Mouse (Mus musculus) hindbrain, embryonic 16.5 days (tissue): ENCODE data around the gene Kcnt2. TPM values are rescaled to one million over a fixed set of nuclear protein-coding genes. Genes with fewer than 3 reads are reported as not detected.

Experiments
- ATAC-seq: fragments of 200-750 bp; cut with Nextera tagmentation; 2 replicates; pipeline ENCODE4 v1.8.0; 2017; ENCODE audit warnings: moderate TSS enrichment, moderate library complexity
- H3K27ac ChIP-seq: fragments of 300-500 bp; sonication (generic); 2 replicates; pipeline ENCODE4 v1.5.1; 2014; ENCODE audit warnings: low read depth, mild to moderate bottlenecking, control low read depth, low read length, moderate library complexity
- H3K27me3 ChIP-seq: fragments of 300-500 bp; sonication (generic); replicated peaks from 2 replicates; pipeline ENCODE4 v1.6.1; 2014; ENCODE audit warnings: low read length; ENCODE audit not compliant: control insufficient read depth, insufficient read depth
- H3K36me3 ChIP-seq: fragments of 300-500 bp; sonication (generic); 2 replicates; pipeline ENCODE4 v1.6.1; 2014; ENCODE audit warnings: mild to moderate bottlenecking, low read length, moderate library complexity, mixed read lengths; ENCODE audit not compliant: control insufficient read depth, insufficient read depth
- H3K4me1 ChIP-seq: fragments of 300-500 bp; sonication (generic); 2 replicates; pipeline ENCODE4 v1.6.1; 2014; ENCODE audit warnings: low read depth, low read length; ENCODE audit not compliant: control insufficient read depth, insufficient read depth
- H3K4me2 ChIP-seq: fragments of 300-500 bp; sonication (generic); 2 replicates; pipeline ENCODE4 v1.6.1; 2014; ENCODE audit warnings: mild to moderate bottlenecking, low read length, control low read depth, moderate library complexity
- H3K4me3 ChIP-seq: fragments of 300-500 bp; sonication (generic); 2 replicates; pipeline ENCODE4 v1.5.1; 2014; ENCODE audit warnings: mild to moderate bottlenecking, low read length, control low read depth, moderate library complexity
- H3K9ac ChIP-seq: fragments of 300-500 bp; sonication (generic); 2 replicates; pipeline ENCODE4 v1.6.1; 2014; ENCODE audit warnings: low read depth, mild to moderate bottlenecking, control low read depth, low read length, moderate library complexity
- H3K9me3 ChIP-seq: fragments of 300-500 bp; sonication (generic); 2 replicates; pipeline ENCODE4 v1.6.1; 2014; ENCODE audit warnings: mild to moderate bottlenecking, low read length, moderate library complexity; ENCODE audit not compliant: control insufficient read depth
- WGBS: fragments of 180-500 bp; shearing (Covaris S2); extraction: QIAGEN DNeasy Blood & Tissue Kit; methylation state at CpG from one replicate; pipeline ENCODE4 v1.1.7; 2014; 5-methylcytosine and 5-hydroxymethylcytosine counted together
- polyA plus RNA-seq: library from polyadenylated mRNA; unstranded; fragments of >200 nt; fragmentation: Nextera tagmentation; extraction: Ambion mirVana; gene quantifications from 2 replicates; pipeline ENCODE4 v1.2.1, GENCODE M21; 2015

The Kcnt2 gene
- polyA plus RNA-seq = 3.1 TPM in 2 replicates

DNA sequence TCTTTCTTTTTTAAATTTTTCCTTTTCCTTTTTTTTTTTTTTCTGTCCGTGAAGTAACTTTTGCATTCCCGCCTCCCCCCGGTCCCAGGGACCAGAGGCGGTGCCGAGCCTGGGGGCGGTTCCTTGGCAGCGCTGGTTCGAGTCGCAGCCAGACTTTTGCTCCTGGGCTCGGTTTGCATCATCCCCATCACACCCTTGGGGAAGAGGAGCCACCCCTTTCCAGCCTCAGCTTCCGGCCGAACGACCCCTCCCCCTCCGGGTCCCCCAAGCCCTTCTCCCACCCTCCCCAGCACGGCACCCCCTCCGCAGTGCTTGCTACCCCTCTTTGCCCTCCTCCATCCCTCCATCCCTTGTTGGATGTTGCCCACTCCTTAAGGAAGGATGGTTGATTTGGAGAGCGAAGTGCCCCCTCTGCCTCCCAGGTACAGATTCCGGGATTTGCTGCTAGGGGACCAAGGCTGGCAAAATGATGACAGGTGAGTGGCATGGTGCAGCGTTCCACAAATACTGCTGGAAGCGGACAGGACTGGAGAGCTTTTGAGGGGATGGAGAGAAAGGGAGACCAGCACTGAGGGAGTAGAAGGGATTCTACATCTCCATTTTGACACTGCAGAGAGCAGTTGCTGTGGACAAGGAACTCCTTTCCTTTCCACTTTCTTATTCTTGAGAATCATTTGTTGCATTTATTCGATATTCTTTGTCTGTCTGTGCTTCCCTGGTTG, at the start of gene Kcnt2:
TSS of gene Kcnt2 (plus strand) at position 283 of the 722 bp plus-strand sequence.
- ATAC-seq = peak; percentile 85

DNA sequence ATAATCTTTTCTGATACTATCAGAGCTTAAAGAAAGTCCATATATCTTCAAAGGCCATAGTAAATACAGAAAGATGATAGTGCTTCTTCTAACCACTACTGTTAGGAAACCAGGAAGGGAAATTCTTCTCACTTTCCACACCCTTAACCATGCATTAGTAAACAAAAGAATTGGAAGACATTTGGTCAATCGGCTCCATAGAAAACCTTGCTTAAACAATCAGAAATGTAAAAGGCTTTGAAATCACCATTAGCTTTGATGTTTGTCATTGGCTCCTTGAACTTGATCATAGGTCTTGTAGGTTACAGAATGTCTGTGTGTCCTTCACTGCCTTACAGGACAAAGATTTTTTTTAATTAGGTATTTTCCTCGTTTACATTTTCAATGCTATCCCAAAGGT, 40.6 kb upstream of the Kcnt2 start:
- WGBS = 74% methylated on average over 2 of the region's 2 CpGs
- Histone ChIP-seq H3K9ac (no peak overlapping the region), H3K9me3 (no peaks in the 10 kb centered on the region), H3K4me2 (no peak overlapping the region), H3K36me3 (no peaks in the 10 kb centered on the region), H3K27me3 (no peaks in the 10 kb centered on the region), H3K27ac (no peak overlapping the region), H3K4me3 (no peak overlapping the region), H3K4me1 (no peaks in the 10 kb centered on the region)
- ATAC-seq = no peak

More for the DNA sequence above, at the start of gene Kcnt2:
- H3K27ac ChIP-seq = peak within 1 kb of the TSS; percentile 36; the same call in 1 of the 2 replicates
- H3K4me2 ChIP-seq = peak within 1 kb of the TSS; percentile 76
- no peaks in the 10 kb centered on the region for H3K36me3 ChIP-seq
- H3K4me1 ChIP-seq = no peaks in the 10 kb centered on the region
- H3K4me3 ChIP-seq = peak within 1 kb of the TSS; percentile 56
- H3K9ac ChIP-seq = peak within 1 kb of the TSS; percentile 77
- no peaks in the 10 kb centered on the region for H3K9me3 ChIP-seq
- WGBS = 1% methylated on average over 21 of the region's 21 CpGs
- H3K27me3 ChIP-seq = no peaks in the 10 kb centered on the region

DNA sequence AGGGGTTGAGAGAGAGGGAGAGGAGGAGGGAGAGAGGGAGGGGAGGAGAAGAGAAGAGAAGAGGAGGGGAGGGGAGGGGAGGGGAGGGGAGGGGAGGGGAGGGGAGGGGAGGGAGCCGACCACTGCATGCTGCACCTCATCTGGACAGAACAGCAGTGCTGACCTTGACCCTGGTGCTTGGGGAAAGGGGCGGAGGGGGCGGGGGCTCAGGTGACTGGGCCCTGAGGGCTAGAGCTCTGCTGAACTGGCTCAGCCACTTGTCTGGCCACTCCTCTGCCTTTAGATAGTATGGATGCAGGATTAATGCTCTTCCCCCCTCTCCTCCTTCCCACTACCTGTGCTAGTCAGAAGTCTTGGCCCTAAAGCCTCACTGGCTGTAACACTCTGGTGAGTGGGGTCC, 20.7 kb upstream of the Kcnt2 start:
- Histone ChIP-seq H3K9ac (no peak overlapping the region), H3K4me2 (no peak overlapping the region), H3K36me3 (no peaks in the 10 kb centered on the region), H3K4me3 (no peak overlapping the region), H3K27ac (no peak overlapping the region), H3K27me3 (no peaks in the 10 kb centered on the region), H3K9me3 (no peaks in the 10 kb centered on the region), H3K4me1 (no peaks in the 10 kb centered on the region)
- WGBS = no CpG with 5 or more reads among the region's 3 CpGs
- ATAC-seq = no peak

DNA sequence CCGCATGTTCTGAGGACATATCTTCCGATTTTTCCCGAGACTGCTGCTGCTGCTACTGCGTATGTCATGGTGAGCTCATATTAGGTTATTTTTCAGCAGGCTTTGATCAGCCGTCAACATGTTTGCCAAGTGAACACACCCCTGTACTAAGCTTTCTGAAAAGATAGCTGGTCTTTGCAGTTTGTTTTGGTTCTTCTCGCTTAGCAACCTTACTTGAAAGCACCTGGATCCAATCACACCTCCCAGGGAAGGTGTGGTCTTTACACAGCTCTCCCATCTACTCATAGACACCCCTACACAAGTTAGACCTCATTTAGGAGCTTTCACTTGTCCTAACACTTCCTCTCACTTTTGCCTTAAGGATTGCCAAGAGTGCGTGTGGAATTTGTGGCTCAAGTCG, 19.3 kb upstream of the Kcnt2 start:
- Histone ChIP-seq H3K9ac (no peak overlapping the region), H3K4me1 (no peaks in the 10 kb centered on the region), H3K9me3 (no peaks in the 10 kb centered on the region), H3K4me3 (no peak overlapping the region), H3K36me3 (no peaks in the 10 kb centered on the region), H3K27ac (no peak overlapping the region), H3K4me2 (no peak overlapping the region), H3K27me3 (no peaks in the 10 kb centered on the region)
- ATAC-seq = no peak
- WGBS = 85% methylated on average over 8 of the region's 8 CpGs

DNA sequence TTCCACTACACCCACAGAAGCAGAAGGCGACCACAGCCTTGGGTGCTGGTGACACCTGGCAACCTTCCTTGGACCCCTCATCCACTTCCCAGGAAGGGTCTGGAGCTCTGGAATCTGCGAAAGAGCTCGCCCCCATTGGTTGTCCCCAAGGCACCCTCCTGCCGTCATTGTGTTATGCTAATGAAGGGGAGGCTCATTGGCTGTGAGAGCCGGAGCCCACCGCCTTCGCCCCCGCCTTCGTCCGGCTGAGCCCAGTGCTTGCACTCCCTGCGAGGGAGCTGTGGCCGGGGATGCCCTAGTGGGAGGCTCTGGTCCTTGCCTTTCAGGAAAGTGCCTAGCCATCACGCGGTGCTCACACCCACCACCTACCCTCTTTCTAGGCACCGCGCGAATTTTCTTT, 493 bp upstream of the Kcnt2 start:
- H3K9ac ChIP-seq = peak overlapping the region; percentile 77
- peak; percentile 99 for ATAC-seq
- H3K27ac ChIP-seq = no peak overlapping the region
- H3K4me3 ChIP-seq = peak overlapping the region; percentile 56
- H3K4me1 ChIP-seq = no peaks in the 10 kb centered on the region
- H3K27me3 ChIP-seq = no peaks in the 10 kb centered on the region
- WGBS = under 1% methylated on average over 17 of the region's 17 CpGs
- H3K9me3 ChIP-seq = no peaks in the 10 kb centered on the region
- no peaks in the 10 kb centered on the region for H3K36me3 ChIP-seq
- H3K4me2 ChIP-seq = peak overlapping the region; percentile 76

DNA sequence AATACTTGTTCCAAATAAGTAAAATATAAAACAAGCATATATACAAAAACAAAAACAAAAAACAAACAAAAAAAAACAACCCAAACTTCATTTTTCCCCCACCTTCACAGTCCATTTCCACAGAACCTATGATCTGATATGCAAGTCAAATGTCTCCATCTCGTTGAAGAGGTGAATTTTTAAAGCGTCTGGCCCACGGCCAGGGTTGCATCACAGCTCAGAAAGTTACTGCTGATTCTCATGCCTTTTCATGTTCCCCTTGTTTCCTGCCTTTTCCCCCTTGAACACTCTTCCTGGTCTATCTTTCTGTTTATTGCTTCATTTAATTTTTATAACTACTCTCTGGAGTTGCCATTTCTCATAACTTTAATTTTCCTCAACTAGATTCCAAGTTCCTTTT, 18.7 kb downstream of the Kcnt2 start:
- no peaks in the 10 kb centered on the region for H3K9me3 ChIP-seq
- no peak overlapping the region for H3K27ac ChIP-seq
- 77% methylated on average over 3 of the region's 3 CpGs for WGBS
- no peak overlapping the region for H3K9ac ChIP-seq
- no peak overlapping the region for H3K4me2 ChIP-seq
- H3K4me3 ChIP-seq = no peak overlapping the region
- no peak for ATAC-seq
- H3K27me3 ChIP-seq = no peaks in the 10 kb centered on the region
- H3K36me3 ChIP-seq = no peaks in the 10 kb centered on the region
- no peaks in the 10 kb centered on the region for H3K4me1 ChIP-seq

DNA sequence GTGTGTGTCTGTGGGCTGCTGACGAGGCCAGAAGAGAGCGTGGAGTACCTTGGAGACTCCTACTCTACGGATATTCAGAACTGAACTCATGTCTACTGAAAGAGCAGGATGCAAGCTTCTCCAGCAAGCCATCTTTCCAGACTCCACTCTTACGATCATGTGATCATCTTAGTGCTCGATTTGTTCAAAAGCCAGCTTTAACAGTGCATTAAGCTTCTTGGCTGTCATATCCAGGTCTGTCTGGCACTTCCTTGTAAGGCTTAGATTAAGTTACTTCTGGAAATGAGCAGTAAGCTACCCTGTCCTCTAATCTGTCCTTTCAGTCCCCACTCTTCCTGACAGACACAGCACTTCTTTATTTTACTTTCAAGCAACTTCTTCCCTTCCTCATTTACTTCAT, 20.1 kb downstream of the Kcnt2 start:
- no peak for ATAC-seq
- no peak overlapping the region for H3K4me2 ChIP-seq
- H3K27ac ChIP-seq = no peak overlapping the region
- H3K4me1 ChIP-seq = no peaks in the 10 kb centered on the region
- H3K9me3 ChIP-seq = no peaks in the 10 kb centered on the region
- H3K4me3 ChIP-seq = no peak overlapping the region
- H3K27me3 ChIP-seq = no peaks in the 10 kb centered on the region
- WGBS = 83% methylated on average over 5 of the region's 5 CpGs
- no peaks in the 10 kb centered on the region for H3K36me3 ChIP-seq
- H3K9ac ChIP-seq = no peak overlapping the region

DNA sequence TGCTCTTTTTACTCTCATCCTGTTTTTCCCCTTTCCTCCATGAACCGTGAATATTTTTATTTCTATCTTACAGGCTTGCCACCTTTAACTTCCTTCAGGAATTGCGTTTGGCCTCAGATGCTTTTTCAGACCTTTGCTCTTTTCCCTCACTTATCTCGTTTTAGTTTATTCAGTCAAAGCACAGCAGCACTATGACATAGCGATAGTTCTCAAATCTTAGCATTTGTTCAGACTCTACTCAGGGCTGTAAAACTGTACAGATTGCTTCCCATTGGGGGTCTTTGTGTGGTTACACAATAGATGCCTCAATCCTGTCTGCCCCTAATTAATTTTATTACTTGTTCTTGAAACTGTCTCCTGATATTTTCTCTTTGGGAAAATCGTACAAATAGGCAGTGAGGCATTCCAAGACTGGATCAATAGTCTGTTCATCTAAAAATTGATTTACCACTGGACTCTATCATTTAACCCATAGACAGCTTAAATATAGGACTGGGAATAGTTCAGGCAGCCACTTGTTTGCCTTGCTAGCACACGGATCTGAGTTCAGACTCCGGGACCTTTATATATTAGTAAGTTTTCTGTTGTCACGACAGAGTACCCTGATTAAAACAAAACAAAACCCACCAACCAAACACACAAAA, 20.8 kb downstream of the Kcnt2 start:
- Histone ChIP-seq H3K4me1 (no peaks in the 10 kb centered on the region), H3K4me2 (no peak overlapping the region), H3K4me3 (no peak overlapping the region), H3K36me3 (no peaks in the 10 kb centered on the region), H3K27ac (no peak overlapping the region), H3K9ac (no peak overlapping the region), H3K27me3 (no peaks in the 10 kb centered on the region), H3K9me3 (no peaks in the 10 kb centered on the region)
- ATAC-seq = no peak
- WGBS = 67% methylated on average over 8 of the region's 8 CpGs

DNA sequence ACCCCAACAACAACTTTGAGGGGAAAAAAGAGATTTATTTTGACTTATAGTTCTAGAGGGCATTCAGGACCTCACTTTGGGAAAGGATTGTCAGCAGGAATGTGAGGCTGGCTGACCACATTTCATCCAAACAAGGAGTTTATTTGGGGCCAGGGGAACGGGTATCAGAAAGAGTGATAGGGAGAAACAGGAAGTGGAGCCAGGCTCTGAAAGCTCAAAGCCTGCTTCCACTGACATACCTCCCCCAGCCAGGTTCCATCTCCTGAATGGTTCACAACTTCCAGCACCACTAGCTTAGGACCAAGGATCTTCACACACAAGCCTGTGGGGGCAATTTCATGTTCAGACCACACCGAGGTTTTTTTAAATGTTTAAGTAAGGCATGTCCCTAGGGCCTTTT, 21.3 kb downstream of the Kcnt2 start:
- H3K4me3 ChIP-seq = no peak overlapping the region
- 74% methylated on average over 2 of the region's 2 CpGs for WGBS
- H3K27me3 ChIP-seq = no peaks in the 10 kb centered on the region
- H3K4me2 ChIP-seq = no peak overlapping the region
- H3K9ac ChIP-seq = no peak overlapping the region
- no peaks in the 10 kb centered on the region for H3K9me3 ChIP-seq
- H3K27ac ChIP-seq = no peak overlapping the region
- no peaks in the 10 kb centered on the region for H3K36me3 ChIP-seq
- no peaks in the 10 kb centered on the region for H3K4me1 ChIP-seq
- ATAC-seq = no peak
